Mouse (Mus musculus) brain, embryonic 14.5 days (tissue): ENCODE measurements around the gene Rab4b.

Source experiments
- CTCF ChIP-seq: fragments of 200-500 bp; IDR thresholded peaks from 2 replicates; pipeline ENCODE4 v1.5.1; 2012; ENCODE audit warnings: inconsistent platforms, mild to moderate bottlenecking, moderate library complexity, borderline replicate concordance; ENCODE audit not compliant: insufficient read depth, insufficient read length; ENCODE audit errors: extremely low read depth
- POLR2A ChIP-seq: fragments of 200-500 bp; IDR thresholded peaks from 2 replicates; pipeline ENCODE4 v1.6.1; 2012; ENCODE audit warnings: mild to moderate bottlenecking, inconsistent platforms, borderline replicate concordance; ENCODE audit not compliant: poor library complexity, insufficient read depth, insufficient read length, severe bottlenecking; ENCODE audit errors: extremely low read depth

DNA sequence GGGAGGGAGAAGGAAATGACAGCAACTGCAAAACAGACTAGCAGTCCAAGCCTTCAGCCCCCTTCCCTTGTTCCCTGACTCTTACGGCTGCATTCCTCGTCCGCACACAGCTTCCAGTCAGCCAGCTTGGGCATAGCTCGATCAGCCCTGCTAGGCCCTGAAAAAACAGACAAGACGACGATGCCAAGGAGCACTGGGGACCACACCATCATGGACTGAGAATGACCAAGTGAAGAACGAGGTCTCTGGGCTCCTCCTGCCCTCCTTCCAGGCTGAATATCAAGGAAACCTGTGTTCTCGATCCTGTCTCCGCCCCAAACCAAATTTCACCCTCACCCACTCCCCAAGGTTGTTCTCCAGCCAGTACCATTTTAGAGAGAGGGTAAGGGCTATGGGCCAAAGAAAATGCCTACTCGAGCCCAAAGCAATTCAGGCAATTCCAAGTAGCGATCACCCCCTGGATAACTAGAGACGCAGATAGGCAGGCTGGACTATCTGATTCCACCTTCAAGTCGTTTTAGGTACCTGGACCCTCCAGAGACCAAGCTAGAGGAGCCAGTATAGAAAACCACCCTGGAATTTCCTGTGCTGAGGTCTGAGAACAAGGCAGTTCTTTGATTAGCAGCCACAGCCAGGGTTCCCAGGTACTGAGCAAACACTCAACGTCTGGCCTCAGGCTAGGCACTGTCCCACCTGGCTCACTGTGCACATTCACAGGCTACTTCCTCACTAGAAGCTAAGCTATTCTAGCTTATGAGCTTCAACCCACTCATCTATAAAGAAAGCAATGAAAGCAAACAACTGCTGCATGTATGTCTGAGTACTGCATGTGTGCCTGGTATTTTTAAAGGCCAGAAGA, 2.4 kb upstream of the Rab4b start, which contains the start of the genes Gm21983 and Mia:
- TF ChIP-seq CTCF (no peak), POLR2A (no peak)
